Mouse (Mus musculus): ENCODE data around the gene Rasl11a. TPM values are rescaled to one million over a fixed set of nuclear protein-coding genes. Genes with fewer than 3 reads are reported as not detected.
"Not testable (repeated sequence)": the region's sequence is repeated elsewhere in the genome, so short reads cannot be mapped to it uniquely, and the experiment has no call there.

Gene Rasl11a
- polyA plus RNA-seq, 2 experiments = 7.8 to 8.4 TPM

GRCm38 (mm10) chr5:146883486-146884272 is 38.8 kb downstream of the Rasl11a start:
- Histone ChIP-seq H3K27ac (replicated peaks; ENCODE audit: low read depth, low read length) (no peak overlapping the region), H3K36me3 (ENCODE audit: control insufficient read depth, insufficient read depth, low read length) (no peaks in the 10 kb centered on the region), H3K4me1 (ENCODE audit: control insufficient read depth, insufficient read depth, low read length) (no peaks in the 10 kb centered on the region), H3K4me3 (replicated peaks; ENCODE audit: low read length) (no peak overlapping the region), H3K4me2 (replicated peaks; ENCODE audit: low read depth, low read length, severe bottlenecking) (no peak overlapping the region), H3K9me3 (ENCODE audit: control insufficient read depth, low read length) (no peaks in the 10 kb centered on the region), H3K27me3 (ENCODE audit: control insufficient read depth, insufficient read depth, low read length) (no peaks in the 10 kb centered on the region), H3K9ac (ENCODE audit: low read depth, low read length, severe bottlenecking) (no peak overlapping the region)
- TF ChIP-seq POLR2A (IDR thresholded peaks at IDR 0.05; ENCODE audit: borderline replicate concordance, extremely low read depth, insufficient read depth, insufficient read length) = no peak
- no peak for ATAC-seq (ENCODE audit: low FRiP score, low read depth)
- DNase-seq (ENCODE audit: low spot score) = no peak
- WGBS = 85% methylated on average over 15 of the region's 15 CpGs

- Histone ChIP-seq H3K9ac (ENCODE audit: low read depth, low read length, severe bottlenecking) (no peak overlapping the region), H3K4me1 (ENCODE audit: control insufficient read depth, insufficient read depth, low read length) (no peaks in the 10 kb centered on the region), H3K9me3 (ENCODE audit: control insufficient read depth, low read length) (no peaks in the 10 kb centered on the region), H3K27ac (replicated peaks; ENCODE audit: low read depth, low read length) (no peak overlapping the region), H3K4me2 (replicated peaks; ENCODE audit: low read depth, low read length, severe bottlenecking) (peak overlapping the region; percentile 19; the same call in 1 of the 2 replicates), H3K36me3 (ENCODE audit: control insufficient read depth, insufficient read depth, low read length) (no peaks in the 10 kb centered on the region), H3K4me3 (replicated peaks; ENCODE audit: low read length) (no peak overlapping the region), H3K27me3 (ENCODE audit: control insufficient read depth, insufficient read depth, low read length) (no peaks in the 10 kb centered on the region)
- DNase-seq (ENCODE audit: low spot score) = no peak
- ATAC-seq (ENCODE audit: low FRiP score, low read depth) = no peak
- TF ChIP-seq POLR2A (IDR thresholded peaks at IDR 0.05; ENCODE audit: borderline replicate concordance, extremely low read depth, insufficient read depth, insufficient read length) = no peak
- 9% methylated on average over 14 of the region's 14 CpGs for WGBS
These were observed 46.3 kb downstream of the Rasl11a start for GRCm38 (mm10) chr5:146891127-146891526.

- TF ChIP-seq POLR2A (IDR thresholded peaks at IDR 0.05; ENCODE audit: borderline replicate concordance, extremely low read depth, insufficient read depth, insufficient read length) = no peak
- Histone ChIP-seq H3K36me3 (ENCODE audit: control insufficient read depth, insufficient read depth, low read length) (no peaks in the 10 kb centered on the region), H3K4me1 (ENCODE audit: control insufficient read depth, insufficient read depth, low read length) (no peaks in the 10 kb centered on the region), H3K27me3 (ENCODE audit: control insufficient read depth, insufficient read depth, low read length) (no peaks in the 10 kb centered on the region), H3K27ac (replicated peaks; ENCODE audit: low read depth, low read length) (no peak overlapping the region), H3K4me2 (replicated peaks; ENCODE audit: low read depth, low read length, severe bottlenecking) (no peak overlapping the region), H3K9me3 (ENCODE audit: control insufficient read depth, low read length) (no peaks in the 10 kb centered on the region), H3K9ac (ENCODE audit: low read depth, low read length, severe bottlenecking) (no peak overlapping the region), H3K4me3 (replicated peaks; ENCODE audit: low read length) (no peak overlapping the region)
- WGBS = 81% methylated on average over 4 of the region's 4 CpGs
- DNase-seq (ENCODE audit: low spot score) (no peak), ATAC-seq (ENCODE audit: low FRiP score, low read depth) (no peak)
These were observed 48.0 kb downstream of the Rasl11a start for GRCm38 (mm10) chr5:146892904-146893303.

- no peak overlapping the region for H3K27ac ChIP-seq (replicated peaks; ENCODE audit: low read depth, low read length)
- TF ChIP-seq POLR2A (IDR thresholded peaks at IDR 0.05; ENCODE audit: borderline replicate concordance, extremely low read depth, insufficient read depth, insufficient read length) = no peak
- H3K4me3 ChIP-seq (replicated peaks; ENCODE audit: low read length) = no peak overlapping the region
- H3K4me2 ChIP-seq (replicated peaks; ENCODE audit: low read depth, low read length, severe bottlenecking) = no peak overlapping the region
- no peaks in the 10 kb centered on the region for H3K4me1 ChIP-seq (ENCODE audit: control insufficient read depth, insufficient read depth, low read length)
- ATAC-seq (ENCODE audit: low FRiP score, low read depth) = no peak
- WGBS = 85% methylated on average over 11 of the region's 11 CpGs
- H3K36me3 ChIP-seq (ENCODE audit: control insufficient read depth, insufficient read depth, low read length) = no peaks in the 10 kb centered on the region
- no peaks in the 10 kb centered on the region for H3K27me3 ChIP-seq (ENCODE audit: control insufficient read depth, insufficient read depth, low read length)
- no peaks in the 10 kb centered on the region for H3K9me3 ChIP-seq (ENCODE audit: control insufficient read depth, low read length)
- no peak overlapping the region for H3K9ac ChIP-seq (ENCODE audit: low read depth, low read length, severe bottlenecking)
- DNase-seq (ENCODE audit: low spot score) = no peak
These were observed 48.8 kb downstream of the Rasl11a start for GRCm38 (mm10) chr5:146893478-146894182.

GRCm38 (mm10) chr5:146895667-146896066 is 50.8 kb downstream of the Rasl11a start:
- not testable (repeated sequence) for H3K36me3 ChIP-seq (ENCODE audit: control insufficient read depth, insufficient read depth, low read length); H3K9ac ChIP-seq (ENCODE audit: low read depth, low read length, severe bottlenecking); H3K9me3 ChIP-seq (ENCODE audit: control insufficient read depth, low read length); DNase-seq (ENCODE audit: low spot score); H3K27ac ChIP-seq (replicated peaks; ENCODE audit: low read depth, low read length); H3K4me3 ChIP-seq (replicated peaks; ENCODE audit: low read length); H3K4me2 ChIP-seq (replicated peaks; ENCODE audit: low read depth, low read length, severe bottlenecking); ATAC-seq (ENCODE audit: low FRiP score, low read depth); H3K4me1 ChIP-seq (ENCODE audit: control insufficient read depth, insufficient read depth, low read length); H3K27me3 ChIP-seq (ENCODE audit: control insufficient read depth, insufficient read depth, low read length)
- WGBS = 88% methylated on average over 9 of the region's 16 CpGs
